Mouse (Mus musculus) limb, embryonic 12.5 days (tissue): Measurements from ENCODE around the gene Sds. TPM values are rescaled to one million over a fixed set of nuclear protein-coding genes. Genes with fewer than 3 reads are reported as not detected.

Experiments used
- ATAC-seq: fragments of 200-750 bp; cut with Nextera tagmentation; 2 replicates; pipeline ENCODE4 v1.8.0; 2017; ENCODE audit warnings: low read depth, moderate TSS enrichment; ENCODE audit not compliant: insufficient number of reproducible peaks, insufficient read depth, low FRiP score, low TSS enrichment
- H3K27ac ChIP-seq: fragments of 300-500 bp; sonication (generic); 2 replicates; pipeline ENCODE4 v1.5.1; 2016; ENCODE audit warnings: mild to moderate bottlenecking, moderate library complexity
- H3K27me3 ChIP-seq: fragments of 300-500 bp; sonication (generic); 2 replicates; pipeline ENCODE4 v1.6.1; 2016; ENCODE audit warnings: mild to moderate bottlenecking, moderate library complexity
- H3K36me3 ChIP-seq: fragments of 300-500 bp; sonication (generic); 2 replicates; pipeline ENCODE4 v1.6.1; 2016; ENCODE audit warnings: mild to moderate bottlenecking, moderate library complexity
- H3K4me1 ChIP-seq: fragments of 300-500 bp; sonication (generic); replicated peaks from 2 replicates; pipeline ENCODE4 v1.6.1; 2016
- H3K4me2 ChIP-seq: fragments of 300-500 bp; sonication (generic); 2 replicates; pipeline ENCODE4 v1.6.1; 2016; ENCODE audit warnings: mild to moderate bottlenecking, moderate library complexity
- H3K4me3 ChIP-seq: fragments of 300-500 bp; sonication (generic); replicated peaks from 2 replicates; pipeline ENCODE4 v1.5.1; 2016; ENCODE audit warnings: mild to moderate bottlenecking
- H3K9ac ChIP-seq: fragments of 300-500 bp; sonication (generic); replicated peaks from 2 replicates; pipeline ENCODE4 v1.6.1; 2016; ENCODE audit warnings: mild to moderate bottlenecking, moderate library complexity
- H3K9me3 ChIP-seq: fragments of 300-500 bp; sonication (generic); 2 replicates; pipeline ENCODE4 v1.6.1; 2016; ENCODE audit warnings: mild to moderate bottlenecking, moderate library complexity
- WGBS: fragments of 180-500 bp; shearing (Covaris S2); methylation state at CpG from one replicate; pipeline ENCODE4 v1.1.7; 2016; 5-methylcytosine and 5-hydroxymethylcytosine counted together
- polyA plus RNA-seq: library from polyadenylated mRNA; unstranded; fragments of >200 nt; fragmentation: Nextera tagmentation; extraction: Ambion mirVana; gene quantifications from 2 replicates; pipeline ENCODE4 v1.2.1, GENCODE M21; 2016

The Sds gene
- polyA plus RNA-seq, 1 experiment from 2014 or later: not detected

GRCm38 (mm10) chr5:120516221-120516984, 40.1 kb downstream of the Sds start:
- 52% methylated on average over 15 of the region's 15 CpGs for WGBS
- H3K27ac ChIP-seq: no peak overlapping the region
- ATAC-seq: no peak

GRCm38 (mm10) chr5:120517552-120517951, 41.2 kb downstream of the Sds start:
- H3K4me1 ChIP-seq: peaks cover 30% of the 10 kb centered on the region
- H3K9me3 ChIP-seq: no peaks in the 10 kb centered on the region
- H3K4me2 ChIP-seq: no peak overlapping the region
- no peak overlapping the region for H3K4me3 ChIP-seq
- ATAC-seq: no peak
- 62% methylated on average over 9 of the region's 9 CpGs for WGBS
- H3K9ac ChIP-seq: no peak overlapping the region
- no peaks in the 10 kb centered on the region for H3K36me3 ChIP-seq
- H3K27ac ChIP-seq: 0 out of 2 replicates have a peak overlapping the region, but pooled peaks have one; percentile 29
- H3K27me3 ChIP-seq: 0 out of 2 replicates have a peak, but pooled peaks cover 2% of the 10 kb centered on the region

More at GRCm38 (mm10) chr5:120516221-120516984, 40.1 kb downstream of the Sds start:
- Histone ChIP-seq H3K4me3 (no peak overlapping the region), H3K9me3 (no peaks in the 10 kb centered on the region), H3K27me3 (peaks cover 10% of the 10 kb centered on the region), H3K9ac (no peak overlapping the region), H3K4me2 (no peak overlapping the region), H3K4me1 (peaks cover 35% of the 10 kb centered on the region), H3K36me3 (no peaks in the 10 kb centered on the region)

- ATAC-seq: no peak
- no peak overlapping the region for H3K9ac ChIP-seq
- H3K9me3 ChIP-seq: no peaks in the 10 kb centered on the region
- no peak overlapping the region for H3K27ac ChIP-seq
- no peaks in the 10 kb centered on the region; the same call in 1 of the 2 replicates for H3K36me3 ChIP-seq
- H3K4me3 ChIP-seq: no peak overlapping the region
- WGBS: 82% methylated on average over 3 of the region's 3 CpGs
- H3K27me3 ChIP-seq: no peaks in the 10 kb centered on the region
- H3K4me1 ChIP-seq: no peaks in the 10 kb centered on the region
- H3K4me2 ChIP-seq: no peak overlapping the region
Measured at GRCm38 (mm10) chr5:120522649-120523048, 46.3 kb downstream of the Sds start.

- H3K9me3 ChIP-seq: no peaks in the 10 kb centered on the region
- no peak overlapping the region for H3K4me3 ChIP-seq
- no peak overlapping the region for H3K27ac ChIP-seq
- WGBS: 98% methylated on average over 2 of the region's 2 CpGs
- H3K4me2 ChIP-seq: no peak overlapping the region
- no peaks in the 10 kb centered on the region; the same call in 1 of the 2 replicates for H3K36me3 ChIP-seq
- ATAC-seq: no peak
- H3K4me1 ChIP-seq: no peaks in the 10 kb centered on the region
- H3K9ac ChIP-seq: no peak overlapping the region
- H3K27me3 ChIP-seq: no peaks in the 10 kb centered on the region
Measured at GRCm38 (mm10) chr5:120524736-120525135, 48.4 kb downstream of the Sds start.

GRCm38 (mm10) chr5:120525737-120526136, 49.4 kb downstream of the Sds start:
- Histone ChIP-seq H3K36me3 (no peaks in the 10 kb centered on the region; the same call in 1 of the 2 replicates), H3K27ac (no peak overlapping the region), H3K4me3 (no peak overlapping the region), H3K27me3 (no peaks in the 10 kb centered on the region), H3K9me3 (no peaks in the 10 kb centered on the region), H3K4me1 (no peaks in the 10 kb centered on the region), H3K4me2 (no peak overlapping the region), H3K9ac (no peak overlapping the region)
- ATAC-seq: no peak
- WGBS: 32% methylated on average over 5 of the region's 5 CpGs

GRCm38 (mm10) chr5:120526311-120526710, 50.0 kb downstream of the Sds start:
- no peaks in the 10 kb centered on the region for H3K27me3 ChIP-seq
- H3K9ac ChIP-seq: no peak overlapping the region
- H3K4me1 ChIP-seq: no peaks in the 10 kb centered on the region
- H3K9me3 ChIP-seq: no peaks in the 10 kb centered on the region
- 71% methylated on average over 11 of the region's 11 CpGs for WGBS
- no peaks in the 10 kb centered on the region; the same call in 1 of the 2 replicates for H3K36me3 ChIP-seq
- H3K27ac ChIP-seq: no peak overlapping the region
- H3K4me2 ChIP-seq: no peak overlapping the region
- no peak overlapping the region for H3K4me3 ChIP-seq
- no peak for ATAC-seq

- H3K27ac ChIP-seq: no peak overlapping the region
- H3K36me3 ChIP-seq: no peaks in the 10 kb centered on the region; the same call in 1 of the 2 replicates
- no peak for ATAC-seq
- no peaks in the 10 kb centered on the region for H3K4me1 ChIP-seq
- no peaks in the 10 kb centered on the region for H3K27me3 ChIP-seq
- no peak overlapping the region for H3K9ac ChIP-seq
- 87% methylated on average over 17 of the region's 20 CpGs for WGBS
- H3K4me3 ChIP-seq: no peak overlapping the region
- no peak overlapping the region for H3K4me2 ChIP-seq
- no peaks in the 10 kb centered on the region for H3K9me3 ChIP-seq
Measured at GRCm38 (mm10) chr5:120527296-120527964, 51.1 kb downstream of the Sds start.

GRCm38 (mm10) chr5:120531631-120532030, 55.3 kb downstream of the Sds start:
- H3K27ac ChIP-seq: no peak overlapping the region
- no peak overlapping the region for H3K4me2 ChIP-seq
- 84% methylated on average over 8 of the region's 8 CpGs for WGBS
- H3K4me1 ChIP-seq: peaks cover 41% of the 10 kb centered on the region
- no peaks in the 10 kb centered on the region for H3K27me3 ChIP-seq
- H3K9me3 ChIP-seq: no peaks in the 10 kb centered on the region
- H3K36me3 ChIP-seq: no peaks in the 10 kb centered on the region; the same call in 1 of the 2 replicates
- no peak overlapping the region for H3K4me3 ChIP-seq
- no peak for ATAC-seq
- no peak overlapping the region for H3K9ac ChIP-seq

Other genes with a start within 250 kb of the Sds start
- not detected in 2 replicates for gene Lhx5, start 44.8 kb upstream of the Sds start, polyA plus RNA-seq
- 3.6 and 4.2 TPM in 2 replicates for gene Sdsl, start 3.7 kb upstream of the Sds start, polyA plus RNA-seq
- gene Plbd2, start 27.1 kb downstream of the Sds start, polyA plus RNA-seq: 46.0 and 46.3 TPM in 2 replicates
- gene Slc8b1, start 34.6 kb downstream of the Sds start, polyA plus RNA-seq: 6.1 and 6.2 TPM in 2 replicates
- 16.7 and 17.2 TPM in 2 replicates for gene Tpcn1, start 112.1 kb downstream of the Sds start, polyA plus RNA-seq
- 0.64 and 0.93 TPM in 2 replicates for gene Iqcd, start 112.5 kb downstream of the Sds start, polyA plus RNA-seq
- gene Rita1, start 136.1 kb downstream of the Sds start, polyA plus RNA-seq: 16.9 and 19.1 TPM in 2 replicates
- gene Ddx54, start 136.2 kb downstream of the Sds start, polyA plus RNA-seq: 48.8 and 50.3 TPM in 2 replicates
- gene Cfap73, start 157.7 kb downstream of the Sds start, polyA plus RNA-seq: not detected in 2 replicates
- 0.24 and 0.86 TPM in 2 replicates for gene Rasal1, start 172.3 kb downstream of the Sds start, polyA plus RNA-seq
- 6.8 and 7.5 TPM in 2 replicates for gene Dtx1, start 235.4 kb downstream of the Sds start, polyA plus RNA-seq